Mouse (Mus musculus) liver, embryonic 11.5 days (tissue): ENCODE measurements at regions not wholly inside any gene's neighbourhood (a gene's known extent, or its start where the extent isn't known, plus 50 kb on each side); places are given as distances from the start of the nearest gene placed in this dataset.

Experiments used
- ATAC-seq: fragments of 200-750 bp; cut with Nextera tagmentation; replicated peaks from 2 replicates; pipeline ENCODE4 v1.8.0; 2017; ENCODE audit warnings: moderate number of reproducible peaks, mild to moderate bottlenecking, moderate TSS enrichment, moderate library complexity; ENCODE audit not compliant: low FRiP score
- DNase-seq: peaks from one replicate; pipeline ENCODE4 v3.0.0-alpha.2; 2017; ENCODE audit warnings: low spot score
- H3K27ac ChIP-seq: fragments of 300-500 bp; sonication (generic); 2 replicates; pipeline ENCODE4 v1.5.1; 2014; ENCODE audit warnings: mild to moderate bottlenecking, low read depth, low read length, control low read depth
- H3K27me3 ChIP-seq: fragments of 300-500 bp; sonication (generic); replicated peaks from 2 replicates; pipeline ENCODE4 v1.6.1; 2014; ENCODE audit warnings: low read length, mixed read lengths; ENCODE audit not compliant: control insufficient read depth, insufficient read depth
- H3K36me3 ChIP-seq: fragments of 300-500 bp; sonication (generic); 2 replicates; pipeline ENCODE4 v1.6.1; 2014; ENCODE audit warnings: mild to moderate bottlenecking, low read length, moderate library complexity, mixed read lengths; ENCODE audit not compliant: control insufficient read depth, insufficient read depth
- H3K4me1 ChIP-seq: fragments of 300-500 bp; sonication (generic); replicated peaks from 2 replicates; pipeline ENCODE4 v1.6.1; 2014; ENCODE audit warnings: low read length, mixed read lengths; ENCODE audit not compliant: control insufficient read depth, insufficient read depth
- H3K4me2 ChIP-seq: fragments of 300-500 bp; sonication (generic); 2 replicates; pipeline ENCODE4 v1.6.1; 2014; ENCODE audit warnings: mild to moderate bottlenecking, control low read depth, moderate library complexity
- H3K4me3 ChIP-seq: fragments of 300-500 bp; sonication (generic); 2 replicates; pipeline ENCODE4 v1.5.1; 2014; ENCODE audit warnings: low read depth, low read length, control low read depth
- H3K9ac ChIP-seq: fragments of 300-500 bp; sonication (generic); 2 replicates; pipeline ENCODE4 v1.6.1; 2014; ENCODE audit warnings: low read depth, low read length, control low read depth
- H3K9me3 ChIP-seq: fragments of 300-500 bp; sonication (generic); 2 replicates; pipeline ENCODE4 v1.6.1; 2016; ENCODE audit warnings: low read length, inconsistent platforms, mixed read lengths; ENCODE audit not compliant: control insufficient read depth
- whole genome bisulfite sequencing: fragments of 180-500 bp; shearing (Covaris S2); extraction: QIAGEN DNeasy Blood & Tissue Kit; methylation state at CpG from one replicate; pipeline ENCODE4 v1.1.7; 2014; 5-methylcytosine and 5-hydroxymethylcytosine counted together

GRCm38 (mm10) chr12:52368034-52368433 is 135.7 kb upstream of the Arhgap5 start:
- no peak overlapping the region for H3K9ac ChIP-seq
- H3K4me2 ChIP-seq, result no peak overlapping the region
- no peak overlapping the region for H3K27ac ChIP-seq
- no peak overlapping the region for H3K4me3 ChIP-seq
- H3K36me3 ChIP-seq, result no peaks in the 10 kb centered on the region
- no peak for DNase-seq
- 71% methylated on average over 6 of the region's 6 CpGs for WGBS
- ATAC-seq, result no peak
- H3K27me3 ChIP-seq, result no peaks in the 10 kb centered on the region
- H3K4me1 ChIP-seq, result no peaks in the 10 kb centered on the region
- H3K9me3 ChIP-seq, result no peaks in the 10 kb centered on the region

GRCm38 (mm10) chr12:52368466-52368865 is 135.3 kb upstream of the Arhgap5 start:
- DNase-seq (no peak), ATAC-seq (no peak)
- H3K9ac ChIP-seq, result no peak overlapping the region
- no peaks in the 10 kb centered on the region for H3K36me3 ChIP-seq
- H3K4me1 ChIP-seq, result no peaks in the 10 kb centered on the region
- no peak overlapping the region for H3K4me2 ChIP-seq
- no peak overlapping the region for H3K4me3 ChIP-seq
- WGBS, result 67% methylated on average over 4 of the region's 4 CpGs
- no peaks in the 10 kb centered on the region for H3K9me3 ChIP-seq
- no peak overlapping the region for H3K27ac ChIP-seq
- H3K27me3 ChIP-seq, result no peaks in the 10 kb centered on the region

DNA sequence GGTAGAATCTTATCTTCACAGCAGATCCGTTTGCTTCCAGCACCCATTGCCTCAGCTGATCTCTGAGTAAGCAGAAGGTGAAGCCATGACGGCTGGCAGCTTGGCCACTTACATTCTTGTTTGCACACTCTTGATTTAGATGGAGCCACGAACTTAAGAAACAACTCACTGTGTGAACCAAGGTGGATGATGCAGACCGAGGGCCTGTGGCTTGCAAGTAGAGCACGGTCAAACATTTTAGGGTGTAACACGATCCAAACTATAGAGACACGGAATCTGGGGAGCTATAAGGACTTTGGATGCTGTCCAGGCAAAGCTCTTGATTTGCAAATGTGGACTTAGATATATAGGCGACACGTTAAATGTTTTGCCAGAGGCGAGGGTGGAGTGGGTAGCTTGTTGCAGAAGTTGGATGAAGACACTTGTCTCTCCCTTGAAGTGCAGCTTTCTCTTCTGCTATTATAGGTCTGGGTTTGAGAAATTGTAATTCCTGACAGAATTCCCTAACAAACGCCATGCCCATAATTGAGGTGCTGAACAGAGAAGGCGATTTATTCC is 133.5 kb upstream of the Arhgap5 start:
- H3K9ac ChIP-seq, result no peak overlapping the region
- 78% methylated on average over 12 of the region's 12 CpGs for WGBS
- H3K4me3 ChIP-seq, result no peak overlapping the region
- no peaks in the 10 kb centered on the region for H3K4me1 ChIP-seq
- H3K9me3 ChIP-seq, result no peaks in the 10 kb centered on the region
- no peaks in the 10 kb centered on the region for H3K36me3 ChIP-seq
- no peak overlapping the region for H3K27ac ChIP-seq
- DNase-seq (no peak), ATAC-seq (no peak)
- no peaks in the 10 kb centered on the region for H3K27me3 ChIP-seq
- no peak overlapping the region for H3K4me2 ChIP-seq

GRCm38 (mm10) chr12:52375116-52375515 is 128.7 kb upstream of the Arhgap5 start:
- Histone ChIP-seq H3K9me3 (no peaks in the 10 kb centered on the region), H3K4me3 (no peak overlapping the region), H3K36me3 (no peaks in the 10 kb centered on the region), H3K9ac (no peak overlapping the region), H3K4me2 (no peak overlapping the region), H3K4me1 (no peaks in the 10 kb centered on the region), H3K27ac (no peak overlapping the region), H3K27me3 (no peaks in the 10 kb centered on the region)
- DNase-seq, result no peak
- no peak for ATAC-seq
- 78% methylated on average over 4 of the region's 4 CpGs for WGBS

DNA sequence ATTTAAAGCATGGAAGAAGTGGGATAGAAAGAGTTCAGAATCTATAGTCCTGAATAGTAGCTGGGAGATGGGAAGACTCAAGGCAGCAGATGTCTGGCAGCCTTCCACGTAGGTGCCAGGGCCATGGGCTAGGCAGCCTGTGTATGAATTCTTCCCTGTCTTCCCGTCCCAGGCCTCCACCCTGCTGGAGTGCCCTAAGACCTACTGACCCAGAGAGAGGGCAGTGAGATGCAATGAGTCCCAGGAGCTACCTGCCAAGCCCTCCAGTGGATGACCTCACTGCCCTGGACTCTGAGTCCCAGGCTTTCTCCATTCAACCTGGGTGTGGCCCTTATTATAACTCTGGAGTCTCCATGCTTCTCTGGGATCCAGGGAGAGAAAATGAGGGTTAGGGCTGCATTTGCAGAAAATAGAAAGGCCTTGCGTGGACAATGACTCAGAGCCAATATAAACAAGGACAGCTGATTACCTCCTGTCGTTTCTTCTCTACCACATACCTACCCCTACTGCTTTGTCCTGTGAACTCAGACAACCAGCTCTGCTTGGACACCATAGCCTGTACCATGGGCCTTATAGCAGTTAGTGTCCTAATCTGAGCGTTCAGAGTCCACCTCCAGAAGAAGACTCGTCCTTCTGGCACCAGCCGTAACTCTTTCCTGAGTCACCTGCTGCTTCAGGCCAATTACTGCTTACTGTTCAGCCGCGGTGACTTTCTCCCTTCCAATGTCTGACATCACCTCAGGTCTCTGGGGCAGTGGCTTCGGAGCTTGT is 126.9 kb upstream of the Arhgap5 start:
- no peaks in the 10 kb centered on the region for H3K36me3 ChIP-seq
- no peak for DNase-seq
- 73% methylated on average over 10 of the region's 10 CpGs for WGBS
- H3K27ac ChIP-seq, result no peak overlapping the region
- H3K4me1 ChIP-seq, result no peaks in the 10 kb centered on the region
- no peaks in the 10 kb centered on the region for H3K27me3 ChIP-seq
- no peaks in the 10 kb centered on the region for H3K9me3 ChIP-seq
- H3K9ac ChIP-seq, result no peak overlapping the region
- H3K4me3 ChIP-seq, result no peak overlapping the region
- ATAC-seq, result no peak
- H3K4me2 ChIP-seq, result no peak overlapping the region

DNA sequence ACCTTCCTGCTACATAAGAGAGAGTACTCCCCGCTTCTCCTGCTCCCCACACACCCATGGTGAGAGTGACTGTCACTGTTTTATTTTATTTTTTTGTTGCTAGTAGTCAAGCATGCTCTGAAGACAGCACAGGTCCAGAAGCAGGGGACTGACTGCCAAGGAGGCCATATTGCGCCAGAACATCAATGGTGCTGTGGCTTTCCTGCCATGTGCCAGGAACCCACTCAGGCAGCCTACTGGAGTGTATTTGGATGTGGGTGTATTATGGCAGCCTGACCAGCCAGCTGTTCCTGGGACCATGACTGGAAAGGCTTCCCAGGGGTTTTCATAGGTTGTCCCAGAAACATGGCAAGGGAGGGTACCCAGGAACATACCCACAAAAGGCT is 126.3 kb upstream of the Arhgap5 start:
- Histone ChIP-seq H3K27ac (no peak overlapping the region), H3K4me1 (peaks cover 3% of the 10 kb centered on the region; the same call in 1 of the 2 replicates), H3K27me3 (no peaks in the 10 kb centered on the region), H3K36me3 (no peaks in the 10 kb centered on the region), H3K4me3 (no peak overlapping the region), H3K4me2 (no peak overlapping the region), H3K9me3 (no peaks in the 10 kb centered on the region), H3K9ac (no peak overlapping the region)
- 73% methylated on average over 2 of the region's 2 CpGs for WGBS
- DNase-seq (no peak), ATAC-seq (no peak)

DNA sequence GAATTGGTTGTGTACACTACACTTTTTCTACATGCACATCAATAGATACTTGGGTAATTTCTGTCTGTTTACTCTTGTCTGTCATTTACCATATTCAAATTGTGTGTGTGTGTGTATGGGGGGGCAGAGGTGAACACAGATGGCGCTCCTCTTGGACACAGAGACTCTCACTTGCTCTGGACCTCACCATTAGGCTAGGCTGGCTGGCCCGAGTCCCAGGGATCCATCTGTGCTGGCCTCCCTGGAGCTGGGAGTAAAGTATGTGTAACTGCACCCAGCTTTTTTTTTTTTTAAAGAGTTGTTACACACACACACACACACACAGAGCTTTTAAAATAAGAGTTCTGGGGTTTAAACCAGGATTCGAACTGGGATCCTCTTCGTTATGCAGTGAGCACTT is 124.5 kb upstream of the Arhgap5 start:
- no peak overlapping the region for H3K27ac ChIP-seq
- DNase-seq (no peak), ATAC-seq (no peak)
- no peaks in the 10 kb centered on the region for H3K27me3 ChIP-seq
- WGBS, result 89% methylated on average over 4 of the region's 4 CpGs
- H3K4me2 ChIP-seq, result no peak overlapping the region
- no peaks in the 10 kb centered on the region for H3K9me3 ChIP-seq
- peaks cover 5% of the 10 kb centered on the region; the same call in 1 of the 2 replicates for H3K4me1 ChIP-seq
- H3K4me3 ChIP-seq, result no peak overlapping the region
- no peak overlapping the region for H3K9ac ChIP-seq
- no peaks in the 10 kb centered on the region for H3K36me3 ChIP-seq

GRCm38 (mm10) chr12:52379960-52380359 is 123.8 kb upstream of the Arhgap5 start:
- no peak for DNase-seq
- H3K9ac ChIP-seq, result no peak overlapping the region
- no peak overlapping the region for H3K27ac ChIP-seq
- H3K9me3 ChIP-seq, result no peaks in the 10 kb centered on the region
- no peaks in the 10 kb centered on the region for H3K36me3 ChIP-seq
- no peak overlapping the region for H3K4me2 ChIP-seq
- no peak overlapping the region for H3K4me3 ChIP-seq
- peaks cover 5% of the 10 kb centered on the region; the same call in 1 of the 2 replicates for H3K4me1 ChIP-seq
- no peaks in the 10 kb centered on the region for H3K27me3 ChIP-seq
- WGBS, result 79% methylated on average over 5 of the region's 5 CpGs
- ATAC-seq, result no peak
